Mouse (Mus musculus) brain, adult 2 months (tissue): ENCODE data around the gene Zbed3.
"Not testable (repeated sequence)": the region's sequence is repeated elsewhere in the genome, so short reads cannot be mapped to it uniquely, and the experiment has no call there.

Experiments used
- DNase-seq: peaks from one replicate; pipeline ENCODE4 v3.0.0; 2011; ENCODE audit warnings: low read depth, low spot score

Gene Zbed3

DNA sequence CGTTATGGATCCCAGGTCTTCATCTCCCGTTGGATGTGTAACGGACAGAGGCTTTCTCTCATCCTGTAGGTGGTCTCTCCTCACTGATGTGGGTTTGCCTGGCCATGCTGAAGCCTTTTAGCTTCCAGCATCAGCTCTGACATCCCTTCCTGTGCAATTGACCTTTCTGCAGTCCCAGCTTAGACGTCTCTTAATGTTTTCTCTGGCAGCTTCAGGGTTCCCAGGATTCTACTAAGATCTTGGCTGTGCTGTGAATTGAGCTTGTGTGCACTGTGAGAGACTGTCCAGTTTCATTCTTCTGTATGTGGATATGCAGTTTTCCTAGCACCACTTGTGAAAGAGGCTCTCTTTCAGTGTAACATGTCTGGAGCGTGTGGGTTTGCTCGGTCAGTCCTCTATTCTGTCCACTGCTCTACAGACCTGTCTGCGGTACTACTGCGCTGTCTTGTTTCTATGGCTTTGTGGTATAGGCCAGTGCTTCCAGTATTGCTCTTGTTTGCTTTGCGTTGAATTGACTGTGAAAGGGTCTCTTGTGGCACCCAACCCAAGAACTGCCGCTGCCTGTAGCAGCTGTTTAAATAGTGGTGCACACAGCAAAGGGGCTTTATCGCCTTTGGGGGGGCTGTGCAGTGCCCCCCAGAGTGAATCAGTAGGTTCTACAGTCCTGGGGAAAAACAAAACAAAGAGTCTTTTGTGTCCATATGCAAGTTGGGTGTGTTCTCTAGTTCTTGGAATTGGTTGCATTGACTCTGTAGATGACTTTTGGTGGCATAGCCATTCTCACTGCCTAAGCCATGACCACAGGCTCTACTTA is 8.9 kb downstream of the Zbed3 start:
- no peak for DNase-seq

- peak; percentile 84 for DNase-seq
These were observed 12.8 kb downstream of the Zbed3 start for GRCm38 (mm10) chr13:95336122-95336677.

GRCm38 (mm10) chr13:95343470-95343869 is 20.1 kb downstream of the Zbed3 start:
- no peak for DNase-seq

DNA sequence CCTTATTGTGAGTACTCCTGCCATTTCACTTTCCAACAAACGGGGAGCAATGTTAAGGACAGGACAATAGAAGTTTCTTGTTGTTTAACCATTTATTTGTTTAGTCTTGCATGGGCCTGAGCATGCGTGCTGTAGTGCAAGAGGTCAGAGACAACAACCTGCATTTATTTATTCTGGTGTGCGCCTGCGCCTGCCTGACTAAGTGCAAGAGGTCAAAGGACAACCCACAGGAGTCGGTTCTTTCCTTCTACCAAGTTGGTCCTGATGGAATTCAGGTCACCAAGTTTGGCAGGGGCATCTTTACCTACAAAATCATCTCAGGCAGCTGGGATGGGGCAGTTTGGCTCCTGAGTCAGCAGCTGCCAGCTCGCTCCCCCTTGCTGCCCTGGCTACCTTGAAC is 22.5 kb downstream of the Zbed3 start:
- DNase-seq, result no peak

DNA sequence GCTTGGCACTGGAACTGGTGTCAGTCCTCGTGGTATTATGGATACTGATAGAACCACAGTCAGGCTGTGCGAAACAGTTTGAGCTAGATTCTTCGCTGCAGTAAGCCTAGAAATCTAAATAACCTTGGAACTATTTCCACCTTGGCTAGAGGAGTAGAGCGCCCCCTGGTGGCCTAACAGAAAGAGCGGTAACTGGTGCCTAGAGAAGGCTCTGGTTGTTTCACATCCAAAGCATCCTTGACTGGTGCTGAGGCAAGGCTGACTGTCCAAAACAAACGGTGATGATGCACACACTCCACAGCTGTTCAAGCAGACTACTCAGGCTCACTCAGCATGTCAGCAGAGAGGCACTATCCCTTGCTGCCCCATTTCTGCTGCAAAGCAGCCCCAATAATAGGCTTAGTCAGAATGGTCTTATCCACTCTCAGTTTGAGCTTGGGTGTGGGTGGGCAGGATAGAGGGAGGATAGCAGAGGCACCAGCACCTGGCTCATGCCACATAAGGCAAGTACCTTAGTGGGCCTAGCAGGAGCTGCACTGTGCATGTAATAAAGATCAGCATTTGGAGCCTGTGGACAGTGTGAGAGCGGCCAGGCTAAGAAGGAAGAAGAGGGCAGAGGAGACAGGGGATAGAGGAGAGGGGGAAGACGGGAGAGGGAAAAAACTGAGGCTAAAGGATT is 23.7 kb downstream of the Zbed3 start:
- DNase-seq, result peak; percentile 92

- DNase-seq, result peak; percentile 71
These were observed 25.1 kb downstream of the Zbed3 start for GRCm38 (mm10) chr13:95348476-95348875.

GRCm38 (mm10) chr13:95358223-95358622 is 34.8 kb downstream of the Zbed3 start:
- no peak for DNase-seq

DNA sequence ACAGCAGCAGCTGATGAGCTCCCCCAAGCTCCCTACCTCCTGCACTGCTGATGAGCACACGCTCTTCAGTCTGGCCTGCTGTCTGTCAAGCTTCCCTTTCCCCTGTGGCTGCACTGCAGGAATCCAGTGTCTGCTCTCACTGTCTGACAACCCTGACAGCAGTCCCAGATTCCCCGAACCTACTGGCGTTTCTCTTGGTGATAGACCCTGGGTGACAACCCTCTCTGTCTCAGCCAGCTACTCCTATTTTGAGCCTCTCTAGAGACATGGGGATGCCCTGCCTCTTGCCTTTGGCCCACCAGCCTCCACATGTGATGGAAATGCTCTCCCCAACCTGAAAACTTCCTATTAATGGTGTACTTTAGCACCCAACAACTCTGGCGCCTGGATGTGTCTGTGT is 40.0 kb downstream of the Zbed3 start:
- no peak for DNase-seq

DNA sequence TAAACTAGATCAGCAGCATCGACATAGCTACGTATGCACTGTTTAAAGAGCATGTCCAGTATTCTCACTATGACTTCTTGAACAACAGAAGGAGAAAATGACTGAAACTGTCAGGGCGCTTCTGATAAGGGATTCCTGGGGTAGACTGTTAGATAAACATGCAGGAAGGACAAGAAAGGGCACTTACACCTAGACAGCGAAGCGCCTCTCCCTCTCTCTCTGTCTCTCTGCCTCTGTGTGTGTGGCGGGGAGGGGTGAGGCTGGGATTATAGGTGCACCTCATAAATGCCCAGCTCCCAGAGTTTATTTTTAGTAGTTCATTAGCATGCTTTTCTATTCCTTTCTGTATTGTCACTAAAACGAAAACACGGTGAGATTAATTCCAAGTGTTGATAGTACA is 42.9 kb downstream of the Zbed3 start:
- no peak for DNase-seq

- peak; percentile 98 for DNase-seq
These were observed 51.5 kb downstream of the Zbed3 start, which contains the start of gene Aggf1 for GRCm38 (mm10) chr13:95374701-95375553. Aggf1 (minus strand) TSS chr13:95375352.

GRCm38 (mm10) chr13:95375554-95375914 is 52.1 kb downstream of the Zbed3 start:
- no peak for DNase-seq

DNA sequence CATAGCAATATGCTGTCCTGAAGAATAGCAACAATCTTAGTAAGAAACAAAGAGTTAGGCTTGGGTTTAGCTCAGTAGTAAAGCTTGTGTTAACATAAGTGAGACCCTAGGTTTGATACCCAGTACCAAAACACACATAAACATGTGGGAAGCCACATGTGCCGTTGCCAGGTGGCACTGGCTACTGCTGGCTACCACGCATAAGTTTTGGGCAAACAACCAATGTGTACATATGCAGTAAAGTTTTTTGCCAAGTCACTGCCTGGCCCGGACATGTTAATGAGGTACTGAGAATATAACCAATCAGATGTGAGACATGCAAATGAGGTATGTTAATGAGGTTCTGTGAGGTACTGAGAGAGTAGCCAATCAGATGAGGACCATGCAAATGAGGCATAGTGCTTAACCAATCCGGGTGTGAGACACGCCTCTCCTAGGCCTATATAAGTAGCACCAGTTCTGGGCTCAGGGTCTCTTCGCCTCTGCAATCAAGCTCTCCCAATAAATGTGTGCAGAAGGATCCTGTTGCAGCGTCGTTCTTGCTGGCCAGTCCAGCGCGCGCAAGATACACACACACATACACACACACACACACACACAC is 53.4 kb downstream of the Zbed3 start:
- not testable (repeated sequence) for DNase-seq

GRCm38 (mm10) chr13:95378696-95379095 is 55.3 kb downstream of the Zbed3 start:
- DNase-seq, result no peak

- peak; percentile 20 for DNase-seq
These were observed 59.0 kb downstream of the Zbed3 start for GRCm38 (mm10) chr13:95382418-95382817.
